Mouse (Mus musculus) liver, embryonic 15.5 days (tissue): ENCODE data around the gene Bhlhe23. TPM values are rescaled to one million over a fixed set of nuclear protein-coding genes. Genes with fewer than 3 reads are reported as not detected.

Experiments
- ATAC-seq: fragments of 200-750 bp; cut with Nextera tagmentation; 2 replicates; pipeline ENCODE4 v1.8.0; 2017; ENCODE audit warnings: moderate number of reproducible peaks, mild to moderate bottlenecking, moderate library complexity; ENCODE audit not compliant: insufficient read depth
- H3K27ac ChIP-seq: fragments of 300-500 bp; sonication (generic); replicated peaks from 2 replicates; pipeline ENCODE4 v1.5.1; 2015; ENCODE audit warnings: mild to moderate bottlenecking, inconsistent platforms
- H3K27me3 ChIP-seq: fragments of 300-500 bp; sonication (generic); 2 replicates; pipeline ENCODE4 v1.6.1; 2015; ENCODE audit warnings: mild to moderate bottlenecking, inconsistent platforms
- H3K36me3 ChIP-seq: fragments of 300-500 bp; sonication (generic); replicated peaks from 2 replicates; pipeline ENCODE4 v1.6.1; 2015; ENCODE audit warnings: moderate library complexity, mild to moderate bottlenecking, inconsistent platforms
- H3K4me1 ChIP-seq: fragments of 300-500 bp; sonication (generic); replicated peaks from 2 replicates; pipeline ENCODE4 v1.6.1; 2015; ENCODE audit warnings: inconsistent platforms
- H3K4me2 ChIP-seq: fragments of 300-500 bp; sonication (generic); 2 replicates; pipeline ENCODE4 v1.6.1; 2015; ENCODE audit warnings: moderate library complexity, mild to moderate bottlenecking, inconsistent platforms
- H3K4me3 ChIP-seq: fragments of 300-500 bp; sonication (generic); replicated peaks from 2 replicates; pipeline ENCODE4 v1.5.1; 2015; ENCODE audit warnings: mild to moderate bottlenecking, inconsistent platforms
- H3K9ac ChIP-seq: fragments of 300-500 bp; sonication (generic); 2 replicates; pipeline ENCODE4 v1.6.1; 2015; ENCODE audit warnings: moderate library complexity, mild to moderate bottlenecking, inconsistent platforms
- H3K9me3 ChIP-seq: fragments of 300-500 bp; sonication (generic); replicated peaks from 2 replicates; pipeline ENCODE4 v1.6.1; 2016; ENCODE audit warnings: inconsistent platforms
- WGBS: fragments of 180-500 bp; shearing (Covaris S2); methylation state at CpG from one replicate; pipeline ENCODE4 v1.1.7; 2015; ENCODE audit warnings: mixed read lengths; ENCODE audit not compliant: insufficient replicate concordance; 5-methylcytosine and 5-hydroxymethylcytosine counted together
- polyA plus RNA-seq: library from polyadenylated mRNA; unstranded; fragments of >200 nt; fragmentation: Nextera tagmentation; extraction: Ambion mirVana; gene quantifications from 2 replicates; pipeline ENCODE4 v1.2.1, GENCODE M21; 2015

Bhlhe23 gene
- polyA plus RNA-seq: not detected in 2 replicates

DNA sequence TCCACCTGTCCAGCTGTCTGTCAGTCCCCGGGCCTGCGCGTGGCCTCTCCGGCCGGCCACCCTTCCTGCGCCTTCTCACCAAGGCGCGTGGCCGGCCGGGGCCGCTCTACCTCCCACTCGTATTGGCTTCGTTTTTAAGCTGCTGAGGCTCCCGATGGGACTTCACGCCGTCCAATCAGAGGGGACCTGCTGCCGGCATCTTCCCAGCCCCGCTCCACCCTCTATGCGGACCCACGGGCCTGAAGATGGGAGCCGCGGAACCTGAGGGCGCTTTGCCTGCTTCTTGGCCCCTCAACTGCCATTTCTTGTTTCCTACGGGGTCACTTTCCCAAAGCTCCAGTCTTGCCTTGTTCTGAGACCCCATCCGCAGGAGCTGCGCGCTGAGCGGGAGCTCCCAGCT lies at the start of gene Bhlhe23:
TSS of gene Bhlhe23 (minus strand) at position 108 of the 400 bp plus-strand sequence.
- H3K4me2 ChIP-seq: no peak within 1 kb of the TSS
- H3K9me3 ChIP-seq: no peaks in the 10 kb centered on the region
- WGBS: 4% methylated on average over 28 of the region's 28 CpGs
- H3K27ac ChIP-seq: no peak within 1 kb of the TSS
- no peak within 1 kb of the TSS for H3K4me3 ChIP-seq
- no peaks in the 10 kb centered on the region for H3K36me3 ChIP-seq
- H3K9ac ChIP-seq: no peak within 1 kb of the TSS
- H3K27me3 ChIP-seq: peaks cover 92% of the 10 kb centered on the region
- H3K4me1 ChIP-seq: no peaks in the 10 kb centered on the region
- no peak for ATAC-seq

DNA sequence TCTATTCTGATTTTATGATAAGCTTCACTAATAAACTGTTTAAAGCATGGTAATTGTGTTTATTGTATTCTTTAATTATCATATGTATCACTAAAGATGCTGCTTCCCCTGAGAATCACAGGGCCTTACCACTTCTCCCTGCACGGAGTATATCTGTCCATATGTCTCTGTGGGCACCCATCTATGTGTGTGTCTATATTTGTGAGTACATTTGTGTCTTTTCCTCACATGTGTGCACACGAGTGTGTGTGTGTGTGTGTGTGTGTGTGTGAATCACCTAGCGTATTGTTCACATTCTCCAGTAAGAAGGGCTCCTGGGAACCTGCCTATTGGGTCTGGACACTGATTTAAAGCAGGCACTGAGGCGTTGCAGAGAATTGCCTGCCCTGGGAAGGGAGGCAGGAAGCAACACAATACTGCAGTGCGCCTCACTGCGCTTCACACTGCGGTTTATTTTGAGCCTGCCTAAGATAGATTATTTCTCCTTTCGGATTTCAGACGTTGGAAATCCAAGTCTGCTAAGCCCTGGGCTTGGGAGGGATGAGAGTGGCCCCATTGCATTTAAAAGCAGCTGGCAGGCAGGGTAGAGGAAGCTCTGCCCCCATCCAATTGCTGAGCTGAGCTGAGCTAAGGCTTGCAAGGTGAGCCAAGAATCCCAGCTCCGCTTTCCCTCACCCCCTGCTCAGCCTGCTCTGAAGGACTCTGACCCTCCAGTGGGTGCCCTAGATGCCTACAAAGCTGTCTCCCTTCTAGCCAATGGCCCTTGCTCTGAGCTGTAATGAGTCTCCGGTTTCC lies 48.6 kb upstream of the Bhlhe23 start:
- 28% methylated on average over 11 of the region's 11 CpGs for WGBS
- Histone ChIP-seq H3K4me2 (no peak overlapping the region), H3K4me1 (no peaks in the 10 kb centered on the region), H3K9me3 (no peaks in the 10 kb centered on the region), H3K4me3 (no peak overlapping the region), H3K36me3 (no peaks in the 10 kb centered on the region), H3K9ac (no peak overlapping the region), H3K27me3 (no peaks in the 10 kb centered on the region), H3K27ac (no peak overlapping the region)
- no peak for ATAC-seq

DNA sequence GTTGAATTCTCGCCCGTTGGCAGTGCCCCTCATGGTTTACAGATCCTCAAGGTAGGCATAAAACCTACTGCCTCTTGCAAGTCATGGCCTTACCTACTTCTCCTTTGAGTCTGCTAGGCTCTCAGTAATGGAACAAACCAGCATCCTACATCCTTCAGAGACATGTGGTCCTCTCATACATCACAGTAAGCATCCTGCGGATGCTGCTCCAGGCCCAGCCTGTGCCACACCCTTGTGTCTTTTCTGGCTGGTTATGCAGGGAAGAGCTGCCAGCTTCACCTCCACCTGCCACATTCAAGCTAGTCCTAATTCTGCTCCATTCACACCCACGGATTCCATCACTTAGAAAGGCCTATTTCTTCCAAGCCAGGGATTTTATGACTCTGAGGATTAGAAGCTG lies 48.0 kb upstream of the Bhlhe23 start:
- Histone ChIP-seq H3K4me3 (no peak overlapping the region), H3K4me2 (no peak overlapping the region), H3K27me3 (no peaks in the 10 kb centered on the region), H3K9ac (no peak overlapping the region), H3K27ac (no peak overlapping the region), H3K36me3 (no peaks in the 10 kb centered on the region), H3K4me1 (no peaks in the 10 kb centered on the region), H3K9me3 (no peaks in the 10 kb centered on the region)
- WGBS: 51% methylated on average over 4 of the region's 4 CpGs
- ATAC-seq: no peak

DNA sequence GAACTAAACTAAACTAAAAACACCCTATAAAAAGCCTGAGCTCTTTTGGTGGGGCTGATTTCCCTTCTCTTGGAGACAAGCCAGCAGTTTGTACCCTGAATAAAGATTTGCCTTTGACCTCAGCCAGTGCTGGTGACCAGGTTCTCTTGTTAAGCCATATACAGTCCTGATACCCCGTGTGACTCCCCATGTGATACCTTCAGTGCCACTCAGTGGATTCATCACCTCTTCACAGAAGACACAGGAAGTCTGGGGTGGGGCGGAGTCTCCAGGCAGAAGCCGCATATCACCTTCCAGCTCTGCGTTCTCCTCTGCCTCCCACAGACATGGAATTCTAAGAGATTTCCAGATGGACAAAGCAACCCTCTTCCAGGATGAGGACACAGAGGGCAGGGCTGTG lies 47.4 kb upstream of the Bhlhe23 start:
- no peaks in the 10 kb centered on the region for H3K27me3 ChIP-seq
- no peak for ATAC-seq
- no peaks in the 10 kb centered on the region for H3K9me3 ChIP-seq
- no peak overlapping the region for H3K9ac ChIP-seq
- WGBS: 56% methylated on average over 4 of the region's 4 CpGs
- no peak overlapping the region for H3K4me3 ChIP-seq
- no peaks in the 10 kb centered on the region for H3K4me1 ChIP-seq
- no peak overlapping the region for H3K27ac ChIP-seq
- no peaks in the 10 kb centered on the region for H3K36me3 ChIP-seq
- no peak overlapping the region for H3K4me2 ChIP-seq

DNA sequence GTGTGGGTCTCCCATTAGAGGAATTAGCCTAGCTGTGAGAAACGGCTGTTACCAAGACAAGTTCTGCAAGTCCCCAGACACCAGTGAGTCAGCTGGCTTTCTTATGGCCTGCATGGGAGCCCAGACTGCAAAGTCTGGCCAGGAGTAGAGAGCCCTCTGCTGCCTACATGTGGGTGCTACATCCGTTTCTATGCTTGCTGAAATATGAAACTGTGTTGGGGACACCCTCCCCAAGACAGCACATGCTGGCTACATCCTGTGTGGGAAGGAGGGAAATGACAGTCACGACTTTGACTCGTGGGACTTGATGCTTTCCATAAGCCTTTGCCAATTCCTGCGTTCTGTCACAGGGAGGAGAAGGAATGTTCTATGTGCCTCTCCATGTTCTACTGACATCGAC lies 45.8 kb upstream of the Bhlhe23 start:
- Histone ChIP-seq H3K9ac (no peak overlapping the region), H3K4me3 (no peak overlapping the region), H3K36me3 (no peaks in the 10 kb centered on the region), H3K27me3 (no peaks in the 10 kb centered on the region), H3K4me1 (no peaks in the 10 kb centered on the region), H3K27ac (no peak overlapping the region), H3K9me3 (no peaks in the 10 kb centered on the region), H3K4me2 (no peak overlapping the region)
- no peak for ATAC-seq
- WGBS: 22% methylated on average over 6 of the region's 6 CpGs

DNA sequence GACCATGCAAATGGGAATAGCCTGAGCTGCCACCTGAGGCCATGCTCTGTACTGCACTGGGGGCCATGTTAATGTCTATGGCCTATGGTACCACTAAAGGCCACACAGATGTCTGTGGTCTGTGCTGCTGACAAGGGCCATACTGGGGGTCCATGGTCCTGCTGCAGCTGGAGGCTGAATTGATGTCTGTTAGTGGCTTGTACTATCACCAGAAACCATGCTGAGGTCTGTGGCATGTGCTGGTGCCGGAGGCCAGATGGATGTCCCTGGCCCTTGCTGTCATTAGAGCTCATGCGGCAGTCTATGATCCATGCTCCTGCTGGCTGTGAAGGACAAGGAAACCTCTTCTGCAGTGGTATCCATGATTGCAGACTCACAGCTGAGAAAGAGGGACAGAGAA lies 42.8 kb upstream of the Bhlhe23 start:
- 66% methylated on average over 2 of the region's 2 CpGs for WGBS
- H3K4me3 ChIP-seq: no peak overlapping the region
- H3K27me3 ChIP-seq: no peaks in the 10 kb centered on the region
- no peak overlapping the region for H3K9ac ChIP-seq
- no peaks in the 10 kb centered on the region for H3K9me3 ChIP-seq
- H3K4me2 ChIP-seq: no peak overlapping the region
- ATAC-seq: no peak
- no peaks in the 10 kb centered on the region for H3K4me1 ChIP-seq
- no peak overlapping the region for H3K27ac ChIP-seq
- no peaks in the 10 kb centered on the region for H3K36me3 ChIP-seq

DNA sequence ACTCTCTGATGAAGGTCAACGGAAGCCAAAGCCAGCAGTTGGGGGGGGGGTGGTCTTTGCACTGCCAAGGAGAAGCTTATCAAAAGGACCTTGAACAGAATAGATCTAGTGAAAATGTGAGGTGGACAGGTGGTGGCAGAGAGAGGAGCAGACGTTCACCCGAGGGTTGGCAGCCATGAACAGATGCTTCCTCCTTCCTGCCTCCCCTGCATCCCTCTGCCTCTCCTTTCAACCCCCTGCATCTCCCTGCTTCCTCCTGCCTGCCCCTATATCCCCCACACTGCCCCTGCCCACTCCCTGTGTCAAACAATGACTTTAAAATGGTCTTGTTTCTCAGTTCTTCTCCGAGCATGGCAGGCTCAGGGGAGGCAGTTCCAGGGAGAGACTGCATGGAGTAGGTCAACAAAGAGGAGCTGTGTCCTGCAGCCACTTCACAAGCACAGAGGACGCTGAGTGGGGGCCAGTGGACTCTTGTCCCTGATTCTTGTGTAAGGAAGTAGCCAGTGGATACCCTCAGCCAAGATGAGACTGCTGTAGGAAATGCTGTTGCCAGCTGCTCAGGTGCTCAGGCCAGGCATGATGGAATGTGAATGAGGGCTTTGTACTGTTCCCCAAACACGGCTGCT lies 39.9 kb upstream of the Bhlhe23 start:
- WGBS: 31% methylated on average over 6 of the region's 6 CpGs
- ATAC-seq: no peak
- no peaks in the 10 kb centered on the region for H3K36me3 ChIP-seq
- H3K27me3 ChIP-seq: no peaks in the 10 kb centered on the region
- no peaks in the 10 kb centered on the region for H3K9me3 ChIP-seq
- H3K4me3 ChIP-seq: no peak overlapping the region
- no peak overlapping the region for H3K27ac ChIP-seq
- no peak overlapping the region for H3K9ac ChIP-seq
- no peaks in the 10 kb centered on the region for H3K4me1 ChIP-seq
- no peak overlapping the region for H3K4me2 ChIP-seq

DNA sequence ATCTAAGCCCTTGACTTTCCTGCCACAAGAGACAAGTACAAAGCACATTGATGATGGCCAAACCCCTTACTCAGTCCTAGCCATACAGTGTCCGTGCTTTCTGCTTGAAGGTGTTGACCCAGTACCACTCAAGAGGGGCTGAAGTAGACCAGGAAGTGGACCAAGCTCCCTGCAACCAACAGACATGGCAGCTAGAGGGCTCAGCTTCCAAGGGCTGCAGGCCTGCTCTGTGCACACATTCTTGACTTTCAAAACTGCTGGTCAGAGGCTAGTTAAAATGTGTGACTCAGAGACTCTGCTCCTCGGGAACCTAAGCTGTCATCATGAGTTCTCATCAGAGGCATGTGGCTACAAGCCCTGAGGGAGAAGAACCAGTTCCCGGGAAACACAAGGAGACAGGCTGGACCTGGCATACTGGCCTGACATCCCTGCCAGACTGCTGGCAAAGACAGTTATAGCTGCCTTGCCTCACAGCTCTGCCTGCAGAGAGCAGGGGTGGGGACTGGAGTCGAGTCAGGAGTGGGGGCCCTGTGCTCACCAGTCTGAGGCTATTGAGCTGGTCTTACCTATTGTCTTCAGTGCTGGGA lies 37.4 kb upstream of the Bhlhe23 start:
- H3K4me3 ChIP-seq: no peak overlapping the region
- H3K9ac ChIP-seq: no peak overlapping the region
- WGBS: 39% methylated on average over 4 of the region's 4 CpGs
- no peaks in the 10 kb centered on the region for H3K9me3 ChIP-seq
- no peak for ATAC-seq
- no peaks in the 10 kb centered on the region for H3K4me1 ChIP-seq
- no peak overlapping the region for H3K27ac ChIP-seq
- no peaks in the 10 kb centered on the region for H3K36me3 ChIP-seq
- H3K27me3 ChIP-seq: no peaks in the 10 kb centered on the region
- no peak overlapping the region for H3K4me2 ChIP-seq

DNA sequence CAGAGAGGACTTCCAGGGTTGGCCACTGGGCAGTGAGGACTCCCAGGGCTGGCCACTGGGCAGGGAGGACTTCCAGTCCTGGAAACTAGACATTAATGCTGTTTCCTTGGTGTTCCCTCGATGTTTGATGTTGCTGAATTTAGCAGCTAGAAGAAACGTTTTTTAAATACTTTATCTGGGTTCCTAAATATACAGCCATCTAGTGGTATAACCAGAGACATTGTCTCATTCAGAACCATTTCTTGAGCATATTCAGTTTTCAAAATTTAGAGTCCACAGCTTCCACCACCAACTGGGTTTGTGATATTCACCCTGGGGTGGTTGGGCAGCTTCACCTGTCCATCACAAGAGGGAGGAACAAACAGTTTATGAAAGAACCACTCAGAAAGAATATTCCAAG lies 34.3 kb upstream of the Bhlhe23 start:
- 32% methylated on average over 2 of the region's 2 CpGs for WGBS
- Histone ChIP-seq H3K9me3 (no peaks in the 10 kb centered on the region), H3K4me3 (no peak overlapping the region), H3K27ac (no peak overlapping the region), H3K4me2 (no peak overlapping the region), H3K4me1 (no peaks in the 10 kb centered on the region), H3K9ac (no peak overlapping the region), H3K36me3 (no peaks in the 10 kb centered on the region), H3K27me3 (no peaks in the 10 kb centered on the region)
- ATAC-seq: no peak

DNA sequence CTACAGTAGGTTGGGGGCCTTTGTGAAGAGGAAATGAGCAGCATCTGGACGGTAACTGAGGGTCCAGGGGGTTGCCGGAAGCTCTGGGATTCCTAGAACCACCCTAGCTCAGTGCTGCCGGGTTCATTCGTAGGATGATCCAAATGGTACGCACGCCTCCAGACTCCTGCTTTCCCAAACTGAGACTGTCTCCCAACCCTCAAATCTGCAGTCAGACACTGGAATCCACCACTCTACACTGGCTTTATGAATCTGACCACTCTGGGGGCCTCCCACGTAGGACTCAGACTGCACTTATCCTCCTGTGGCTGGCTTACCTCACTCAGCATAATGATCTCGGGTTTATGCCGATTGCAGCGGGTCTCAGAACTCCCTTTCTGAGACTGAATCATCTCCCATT lies 32.8 kb upstream of the Bhlhe23 start:
- H3K27ac ChIP-seq: no peak overlapping the region
- H3K9ac ChIP-seq: no peak overlapping the region
- H3K4me2 ChIP-seq: no peak overlapping the region
- H3K4me3 ChIP-seq: no peak overlapping the region
- no peak for ATAC-seq
- no peaks in the 10 kb centered on the region for H3K4me1 ChIP-seq
- no peaks in the 10 kb centered on the region for H3K36me3 ChIP-seq
- 58% methylated on average over 10 of the region's 10 CpGs for WGBS
- H3K9me3 ChIP-seq: no peaks in the 10 kb centered on the region
- no peaks in the 10 kb centered on the region for H3K27me3 ChIP-seq

DNA sequence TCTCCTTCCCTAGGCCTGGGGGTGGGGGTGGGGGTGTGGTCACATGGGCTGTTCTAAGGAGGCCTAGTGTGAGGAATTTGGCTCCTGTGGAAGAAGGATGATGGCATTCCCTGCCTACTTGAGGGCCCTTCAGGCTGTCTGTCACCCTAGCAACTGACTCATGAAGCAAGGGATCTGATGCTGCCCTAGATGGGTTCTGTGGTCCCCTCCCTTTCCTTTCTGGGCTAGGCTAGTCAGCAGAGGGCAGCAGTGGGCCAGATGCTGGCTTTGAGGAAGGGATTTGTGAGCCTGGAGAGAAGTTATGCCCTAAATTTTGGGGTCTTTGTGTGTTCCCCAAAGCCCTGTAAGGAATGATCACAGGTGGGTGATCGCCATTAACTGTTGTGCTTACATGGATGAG lies 29.3 kb upstream of the Bhlhe23 start:
- Histone ChIP-seq H3K36me3 (no peaks in the 10 kb centered on the region), H3K4me3 (no peak overlapping the region), H3K27me3 (no peaks in the 10 kb centered on the region), H3K9ac (no peak overlapping the region), H3K27ac (no peak overlapping the region), H3K4me1 (no peaks in the 10 kb centered on the region), H3K9me3 (no peaks in the 10 kb centered on the region), H3K4me2 (no peak overlapping the region)
- ATAC-seq: no peak
- 25% methylated on average over 1 of the region's 1 CpGs for WGBS
